Mouse (Mus musculus) telencephalon, adult 2 months (tissue): ENCODE results near the gene Dnajc8.
"Not testable (repeated sequence)": the region's sequence is repeated elsewhere in the genome, so short reads cannot be mapped to it uniquely, and the experiment has no call there.

Experiments used
- DNase-seq: peaks from one replicate; pipeline ENCODE4 v3.0.0-alpha.2; 2011; ENCODE audit warnings: low read depth, low spot score

Gene Dnajc8

DNA sequence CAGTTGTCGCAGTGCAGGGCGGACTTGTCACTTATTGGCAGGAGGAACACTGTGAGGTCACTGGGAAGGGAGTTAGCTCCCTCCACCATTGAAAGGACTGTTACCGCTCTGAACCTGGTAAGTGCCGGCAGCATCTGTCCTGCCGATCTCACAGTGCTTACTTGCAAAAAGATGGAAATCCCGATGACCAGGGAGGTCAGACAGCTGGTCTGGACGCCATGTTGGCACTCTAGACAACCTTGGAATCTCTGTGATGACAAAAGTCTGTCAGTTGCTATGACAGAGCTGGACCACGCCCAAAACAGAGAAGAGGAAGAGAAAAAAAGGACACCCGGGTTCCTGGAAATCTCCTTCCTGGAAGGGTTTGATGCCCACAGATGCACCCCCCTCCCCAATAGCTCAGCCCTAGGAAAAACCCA is 32.0 kb downstream of the Dnajc8 start:
- DNase-seq = no peak

DNA sequence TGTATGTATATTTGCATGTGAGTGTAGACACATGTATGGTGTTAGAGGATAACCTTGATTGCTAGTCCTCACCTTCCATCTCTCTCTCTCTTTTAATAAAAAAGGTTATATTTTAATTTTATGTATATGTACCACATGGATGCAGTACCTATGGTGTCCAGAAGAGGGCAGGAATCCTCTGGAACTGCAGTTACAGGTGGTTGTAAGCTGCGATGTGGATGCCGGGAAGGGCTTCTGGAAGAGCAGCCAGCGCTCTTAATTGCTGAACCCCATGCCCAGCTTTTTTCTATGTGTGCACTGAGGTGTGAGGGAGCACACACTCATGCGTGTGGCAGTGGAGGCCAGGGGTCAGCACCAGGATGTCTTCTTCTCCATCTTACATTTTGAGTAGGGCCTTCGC is 33.8 kb downstream of the Dnajc8 start:
- DNase-seq = no peak

- no peak for DNase-seq
Measured at GRCm38 (mm10) chr4:132571190-132571589, 35.8 kb downstream of the Dnajc8 start.

DNA sequence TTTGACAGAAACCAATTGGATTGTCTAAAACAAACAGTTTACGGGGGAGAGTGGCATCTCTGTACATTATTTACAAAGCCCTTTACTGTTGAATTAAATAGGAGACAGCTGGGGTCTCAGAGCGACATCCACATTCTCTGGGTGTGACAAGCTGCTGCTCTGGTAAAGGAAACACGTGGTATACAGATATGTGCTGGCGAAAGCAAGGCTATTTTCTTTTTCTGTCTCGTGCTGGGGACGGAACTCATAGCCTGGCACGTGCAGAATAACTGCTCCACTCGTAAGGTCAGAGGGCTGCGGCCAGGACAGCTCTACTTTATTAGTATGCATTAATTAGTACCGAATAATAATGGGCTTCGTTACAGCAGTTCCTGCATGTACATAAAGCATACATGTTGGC is 38.0 kb downstream of the Dnajc8 start:
- DNase-seq = no peak

DNA sequence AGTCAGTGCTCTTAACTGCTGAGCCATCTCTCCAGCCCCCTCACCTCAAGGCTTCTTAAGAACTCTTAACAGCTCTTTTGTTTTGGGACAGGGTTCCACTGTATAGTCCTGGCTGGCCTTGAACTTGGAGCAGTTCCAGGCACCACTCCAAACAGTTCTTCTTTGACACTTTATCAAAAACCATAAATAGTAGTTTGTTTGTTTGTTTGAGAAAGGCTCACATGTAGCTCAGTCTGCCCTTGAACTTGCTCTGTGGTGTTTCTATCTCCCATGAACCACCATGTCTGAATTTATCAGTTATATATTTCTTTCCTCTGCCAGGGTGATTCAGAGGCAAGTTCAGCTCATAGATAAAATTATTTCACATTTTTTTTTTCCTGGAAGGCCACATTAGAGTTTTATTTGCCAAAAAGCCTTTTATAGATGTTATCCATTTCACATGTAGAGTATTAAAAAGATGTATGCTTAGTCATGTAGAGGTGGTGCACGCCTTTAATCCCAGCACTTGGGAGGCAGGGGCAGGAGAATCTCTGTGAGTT is 39.5 kb downstream of the Dnajc8 start:
- DNase-seq = no peak

DNA sequence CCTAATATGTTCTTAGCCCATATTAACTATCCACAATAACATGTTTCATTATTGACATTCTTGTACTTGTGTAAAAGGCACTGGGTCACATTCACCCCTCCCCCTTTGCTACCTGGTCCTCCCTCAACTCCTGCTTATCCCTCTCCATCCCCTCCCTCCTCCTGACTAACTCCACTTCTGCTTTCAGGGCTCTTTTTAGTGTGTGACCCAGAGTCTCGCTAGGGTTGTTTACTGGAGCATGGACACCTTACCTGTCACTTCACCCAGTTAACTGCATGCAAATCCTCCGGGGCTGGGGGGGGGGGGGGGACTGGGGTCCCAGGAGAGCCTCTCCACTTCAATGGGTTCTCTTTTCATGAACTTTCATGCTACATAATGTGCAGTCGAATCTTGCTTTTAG is 48.4 kb downstream of the Dnajc8 start:
- no peak for DNase-seq

- DNase-seq = no peak
Measured at GRCm38 (mm10) chr4:132584975-132585374, 49.6 kb downstream of the Dnajc8 start.

DNA sequence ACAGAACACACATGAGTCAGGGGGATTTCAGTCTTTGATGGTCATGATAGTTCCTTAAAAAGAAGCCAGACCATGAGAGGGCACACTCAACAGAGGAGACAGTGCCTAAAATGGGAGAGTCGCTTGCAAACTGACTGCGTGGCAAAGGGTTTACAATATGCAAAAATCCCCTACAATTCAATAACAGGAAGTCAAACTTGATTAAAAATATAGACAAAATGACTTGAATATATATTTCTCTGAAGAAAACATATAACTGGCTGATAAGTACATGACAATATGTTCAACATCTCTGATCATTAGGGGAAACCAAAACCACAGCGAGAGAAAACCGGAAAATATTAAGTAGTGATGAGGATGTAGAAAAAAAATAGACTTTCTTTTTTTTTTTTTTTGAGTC is 50.9 kb downstream of the Dnajc8 start:
- no peak for DNase-seq

- no peak for DNase-seq
Measured at GRCm38 (mm10) chr4:132588512-132588911, 53.2 kb downstream of the Dnajc8 start.

DNA sequence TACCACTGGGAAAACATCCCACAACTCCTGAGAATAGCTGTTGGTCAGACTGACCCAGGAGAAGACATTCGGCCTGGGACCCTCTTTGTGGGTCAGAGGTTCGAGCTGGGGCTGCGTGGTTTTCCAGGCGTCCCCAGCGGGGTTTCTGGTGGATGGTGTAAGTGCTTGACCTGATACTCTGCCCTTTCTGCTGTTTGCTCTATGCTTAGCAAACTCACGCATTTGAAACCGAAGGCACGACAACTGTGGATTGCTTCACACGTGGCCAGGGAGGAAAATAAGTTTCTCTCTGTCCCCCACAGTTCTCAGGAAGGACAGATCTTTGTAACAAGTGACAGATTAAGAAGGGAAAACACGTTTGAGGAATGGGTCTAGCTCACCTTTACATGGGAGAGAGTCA is 55.3 kb downstream of the Dnajc8 start:
- no peak for DNase-seq

DNA sequence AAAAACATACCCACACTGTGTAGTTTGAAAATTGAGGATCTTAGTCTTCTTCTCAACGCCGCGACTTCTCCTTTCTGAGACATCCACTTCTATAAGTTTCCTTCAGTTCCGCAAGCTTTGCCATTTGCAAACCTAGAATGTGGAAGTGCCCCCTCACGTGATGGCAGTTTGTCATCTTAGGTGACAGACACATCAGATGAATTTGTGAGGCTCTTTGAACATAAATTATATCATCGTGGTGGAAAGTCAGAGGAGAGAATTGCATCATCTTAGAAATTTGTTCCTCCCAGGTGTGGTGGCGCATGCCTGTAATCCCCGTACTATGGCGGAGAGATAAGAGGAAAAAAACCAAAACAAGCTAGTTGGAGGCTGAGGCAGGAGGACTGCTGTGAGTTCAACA is 57.6 kb downstream of the Dnajc8 start:
- DNase-seq = peak; percentile 29

DNA sequence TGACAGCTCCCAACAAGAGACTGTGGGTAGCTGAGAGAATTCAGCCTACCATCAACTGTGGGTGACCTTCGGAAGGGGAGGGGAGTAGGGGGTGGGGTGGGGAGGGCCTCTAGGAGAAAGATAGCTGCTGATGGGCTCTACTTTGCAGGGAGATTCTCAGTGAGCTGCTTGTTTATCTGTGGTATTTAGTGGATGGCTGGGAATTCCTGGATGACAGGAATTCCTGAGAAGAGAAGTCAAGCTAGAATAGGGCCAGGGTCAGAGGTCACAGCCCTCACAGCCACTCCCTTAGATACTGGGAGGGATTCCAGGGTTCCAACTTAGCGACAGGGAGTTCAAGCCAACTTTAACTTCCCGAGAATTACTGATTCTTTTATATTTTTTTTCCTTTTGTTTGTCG is 58.8 kb downstream of the Dnajc8 start:
- DNase-seq = no peak

- no peak for DNase-seq
Measured at GRCm38 (mm10) chr4:132598861-132599260, 63.5 kb downstream of the Dnajc8 start.

DNA sequence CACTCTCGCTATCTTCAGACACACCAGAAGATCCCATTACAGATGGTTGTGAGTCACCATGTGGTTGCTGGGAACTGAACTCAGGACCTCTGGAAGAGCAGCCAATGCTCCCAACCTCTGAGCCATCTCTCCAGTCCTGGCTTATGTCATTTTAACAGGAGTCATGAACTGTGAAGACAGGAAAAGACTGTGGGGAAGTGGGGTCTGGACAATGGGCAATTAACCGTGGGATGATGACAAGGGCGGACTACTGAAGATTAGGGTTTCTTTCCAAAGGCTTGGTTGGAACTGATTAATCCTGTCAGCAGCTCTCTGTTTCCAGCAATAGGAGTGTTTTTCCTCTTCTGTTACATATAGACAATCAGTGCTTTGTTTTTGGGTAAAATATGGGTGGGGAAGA is 64.4 kb downstream of the Dnajc8 start:
- no peak for DNase-seq

DNA sequence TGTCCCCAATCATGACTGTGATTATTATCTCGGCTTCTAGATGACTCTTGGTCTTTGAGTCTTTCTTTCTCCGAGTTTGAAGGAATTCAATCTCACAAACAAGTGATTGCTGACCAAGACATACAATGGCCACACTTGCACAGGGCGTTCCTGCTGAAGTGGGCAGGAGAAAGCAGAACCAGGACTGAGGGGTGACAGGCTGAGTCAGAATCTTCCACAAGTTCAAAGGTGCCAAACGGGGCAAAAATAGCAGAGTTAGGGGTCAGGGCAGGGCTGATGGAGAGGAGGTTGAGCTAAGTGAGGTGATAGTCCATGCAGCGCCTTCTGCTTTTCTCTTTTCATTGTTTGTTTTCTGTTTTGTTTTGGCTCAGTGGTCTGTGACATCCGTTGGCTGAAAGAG is 65.1 kb downstream of the Dnajc8 start:
- no peak for DNase-seq

DNA sequence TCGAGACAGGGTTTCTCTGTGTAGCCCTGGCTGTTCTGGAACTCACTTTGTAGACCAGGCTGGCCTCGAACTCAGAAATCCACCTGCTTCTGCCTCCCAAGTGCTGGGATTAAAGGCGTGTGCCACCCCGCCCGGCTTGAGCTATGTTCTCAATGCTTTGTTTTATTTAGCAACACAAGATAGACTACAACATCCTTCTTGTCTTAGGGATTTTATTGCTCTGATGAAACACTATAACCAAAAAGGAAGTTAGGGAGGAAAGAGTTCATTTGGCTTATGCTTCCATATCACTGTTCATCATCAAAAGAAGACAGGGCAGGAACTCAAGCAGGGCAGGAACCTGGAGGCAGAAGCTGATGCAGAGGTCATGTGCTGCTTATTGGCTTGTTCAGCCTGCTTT is 65.9 kb downstream of the Dnajc8 start:
- not testable (repeated sequence) for DNase-seq
